Mouse (Mus musculus) neural tube, embryonic 15.5 days (tissue): ENCODE results near the gene Unc45a. TPM values are rescaled to one million over a fixed set of nuclear protein-coding genes. Genes with fewer than 3 reads are reported as not detected.

ENCODE experiments used
- ATAC-seq: fragments of 200-750 bp; cut with Nextera tagmentation; 2 replicates; pipeline ENCODE4 v1.8.0; 2017; ENCODE audit warnings: mild to moderate bottlenecking, moderate TSS enrichment, moderate library complexity; ENCODE audit not compliant: low FRiP score
- H3K27ac ChIP-seq: fragments of 300-500 bp; sonication (generic); replicated peaks from 2 replicates; pipeline ENCODE4 v1.5.1; 2015; ENCODE audit warnings: mild to moderate bottlenecking, inconsistent platforms
- H3K27me3 ChIP-seq: fragments of 300-500 bp; sonication (generic); replicated peaks from 2 replicates; pipeline ENCODE4 v1.6.1; 2015; ENCODE audit warnings: inconsistent platforms
- H3K36me3 ChIP-seq: fragments of 300-500 bp; sonication (generic); 2 replicates; pipeline ENCODE4 v1.6.1; 2015; ENCODE audit warnings: inconsistent platforms
- H3K4me1 ChIP-seq: fragments of 300-500 bp; sonication (generic); 2 replicates; pipeline ENCODE4 v1.6.1; 2015; ENCODE audit warnings: inconsistent platforms
- H3K4me2 ChIP-seq: fragments of 300-500 bp; sonication (generic); 2 replicates; pipeline ENCODE4 v1.6.1; 2015; ENCODE audit warnings: inconsistent platforms, mild to moderate bottlenecking, moderate library complexity
- H3K4me3 ChIP-seq: fragments of 300-500 bp; sonication (generic); replicated peaks from 2 replicates; pipeline ENCODE4 v1.5.1; 2015; ENCODE audit warnings: mild to moderate bottlenecking, inconsistent platforms
- H3K9ac ChIP-seq: fragments of 300-500 bp; sonication (generic); replicated peaks from 2 replicates; pipeline ENCODE4 v1.6.1; 2015; ENCODE audit warnings: mild to moderate bottlenecking, inconsistent platforms
- H3K9me3 ChIP-seq: fragments of 300-500 bp; sonication (generic); replicated peaks from 2 replicates; pipeline ENCODE4 v1.6.1; 2016; ENCODE audit warnings: inconsistent platforms
- WGBS: fragments of 180-500 bp; shearing (Covaris S2); methylation state at CpG from one replicate; pipeline ENCODE4 v1.1.7; 2015; ENCODE audit warnings: mixed read lengths; 5-methylcytosine and 5-hydroxymethylcytosine counted together
- polyA plus RNA-seq: library from polyadenylated mRNA; unstranded; fragments of >200 nt; fragmentation: Nextera tagmentation; extraction: Ambion mirVana; gene quantifications from 2 replicates; pipeline ENCODE4 v1.2.1, GENCODE M21; 2015

Unc45a gene
- polyA plus RNA-seq, 1 experiment from 2014 or later: 59.0 TPM

DNA sequence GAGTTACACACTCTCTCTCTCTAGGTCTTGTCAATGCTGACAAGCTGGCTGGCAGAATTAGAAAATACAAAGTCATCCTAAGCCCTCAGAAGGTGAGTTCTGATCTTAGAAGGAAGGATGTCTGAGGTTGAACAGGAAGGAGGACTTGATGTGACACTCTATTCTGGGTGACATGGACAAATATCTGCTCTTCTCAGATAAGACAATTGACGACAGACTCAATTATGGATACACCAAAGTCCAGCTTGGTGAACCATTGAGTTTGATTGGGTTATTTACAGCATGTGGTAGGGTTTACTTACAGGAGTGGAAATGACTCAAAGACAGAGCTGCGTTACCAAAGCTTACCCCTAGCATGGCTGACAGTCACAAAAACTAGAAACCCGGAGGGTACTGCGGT lies 64.4 kb downstream of the Unc45a start:
- H3K4me3 ChIP-seq: no peak overlapping the region
- 0 out of 2 replicates have a peak, but pooled peaks cover 5% of the 10 kb centered on the region for H3K4me1 ChIP-seq
- 94% methylated on average over 4 of the region's 4 CpGs for WGBS
- no peaks in the 10 kb centered on the region for H3K27me3 ChIP-seq
- no peak overlapping the region for H3K27ac ChIP-seq
- H3K9ac ChIP-seq: no peak overlapping the region
- ATAC-seq: no peak
- no peaks in the 10 kb centered on the region; the same call in 1 of the 2 replicates for H3K9me3 ChIP-seq
- no peak overlapping the region for H3K4me2 ChIP-seq
- peaks cover 92% of the 10 kb centered on the region for H3K36me3 ChIP-seq

Other genes with a start within 250 kb of the Unc45a start
- 200 and 267 TPM in 2 replicates for gene Idh2, start 225.6 kb downstream of the Unc45a start, polyA plus RNA-seq
- gene Sema4b, start 154.2 kb downstream of the Unc45a start, polyA plus RNA-seq: 22.7 and 25.8 TPM in 2 replicates
- 32.2 and 59.5 TPM in 2 replicates for gene Cib1, start 108.2 kb downstream of the Unc45a start, polyA plus RNA-seq
- 4.6 and 5.5 TPM in 2 replicates for gene Gdpgp1, start 108.1 kb downstream of the Unc45a start, polyA plus RNA-seq
- gene Ttll13, start 94.6 kb downstream of the Unc45a start, polyA plus RNA-seq: 2.0 and 2.4 TPM in 2 replicates
- 65.6 and 68.2 TPM in 2 replicates for gene Ngrn, start 79.8 kb downstream of the Unc45a start, polyA plus RNA-seq
- gene Vps33b, start 71.4 kb downstream of the Unc45a start, polyA plus RNA-seq: 27.8 and 28.9 TPM in 2 replicates
- 23.9 and 48.7 TPM in 2 replicates for gene Prc1, start 46.6 kb downstream of the Unc45a start, polyA plus RNA-seq
- gene Rccd1, start 16.6 kb downstream of the Unc45a start, polyA plus RNA-seq: 11.6 and 14.6 TPM in 2 replicates
- 20.7 and 20.8 TPM in 2 replicates for gene Hddc3, start 2.1 kb upstream of the Unc45a start, polyA plus RNA-seq
- 25.5 and 26.9 TPM in 2 replicates for gene Man2a2, start 30.4 kb upstream of the Unc45a start, polyA plus RNA-seq
- 4.5 and 7.7 TPM in 2 replicates for gene Fes, start 46.9 kb upstream of the Unc45a start, polyA plus RNA-seq
- gene Furin, start 64.4 kb upstream of the Unc45a start, polyA plus RNA-seq: 5.6 and 6.2 TPM in 2 replicates
- gene Blm, start 194.1 kb upstream of the Unc45a start, polyA plus RNA-seq: 7.4 and 11.3 TPM in 2 replicates